Mouse (Mus musculus): ENCODE data around the gene Slc35b1. TPM values are rescaled to one million over a fixed set of nuclear protein-coding genes. Genes with fewer than 3 reads are reported as not detected.

Slc35b1 gene
- polyA plus RNA-seq (2012; rRNA removed; ENCODE audit: low replicate concordance), result 59.5 and 121 TPM in 2 replicates

GRCm38 (mm10) chr11:95384319-95384972, at the start of gene Slc35b1:
Gene Slc35b1 (plus strand): TSS chr11:95384692.

GRCm38 (mm10) chr11:95336568-95337128, 47.8 kb upstream of the Slc35b1 start, which contains the start of gene Fam117a:
Gene Fam117a (plus strand): TSS chr11:95337018.

GRCm38 (mm10) chr11:95413641-95414535, 29.4 kb downstream of the Slc35b1 start, which contains the start of gene Spop:
Gene Spop (plus strand): TSS chr11:95414080.

Other genes with a start within 250 kb of the Slc35b1 start
- gene Dlx4, start 238.4 kb upstream of the Slc35b1 start, polyA plus RNA-seq (2012; rRNA removed; ENCODE audit: low replicate concordance), result 0.78 and 1.6 TPM in 2 replicates
- gene Tac4, start 123.2 kb upstream of the Slc35b1 start, polyA plus RNA-seq (2012; rRNA removed; ENCODE audit: low replicate concordance), result 0.14 TPM in 1 of 2 replicates, not detected in the other
- gene Kat7, start 74.4 kb upstream of the Slc35b1 start, polyA plus RNA-seq (2012; rRNA removed; ENCODE audit: low replicate concordance), result 25.6 and 51.8 TPM in 2 replicates
- 52.6 and 81.5 TPM in 2 replicates for gene Fam117a, start 47.7 kb upstream of the Slc35b1 start, polyA plus RNA-seq (2012; rRNA removed; ENCODE audit: low replicate concordance)
- gene Spop, start 29.4 kb downstream of the Slc35b1 start, polyA plus RNA-seq (2012; rRNA removed; ENCODE audit: low replicate concordance), result 32.9 and 38.4 TPM in 2 replicates
- gene Nxph3, start 129.9 kb downstream of the Slc35b1 start, polyA plus RNA-seq (2012; rRNA removed; ENCODE audit: low replicate concordance), result 3.5 and 6.6 TPM in 2 replicates
- gene Ngfr, start 203.0 kb downstream of the Slc35b1 start, polyA plus RNA-seq (2012; rRNA removed; ENCODE audit: low replicate concordance), result 7.2 and 15.5 TPM in 2 replicates